Mouse (Mus musculus): ENCODE measurements around the gene Col13a1. TPM values are rescaled to one million over a fixed set of nuclear protein-coding genes. Genes with fewer than 3 reads are reported as not detected.
A peak's percentile ranks its signal among the peaks of the same experiment; 100 is the strongest.

Col13a1 gene
- polyA plus RNA-seq, 1 experiment from 2014 or later: 6.2 TPM

DNA sequence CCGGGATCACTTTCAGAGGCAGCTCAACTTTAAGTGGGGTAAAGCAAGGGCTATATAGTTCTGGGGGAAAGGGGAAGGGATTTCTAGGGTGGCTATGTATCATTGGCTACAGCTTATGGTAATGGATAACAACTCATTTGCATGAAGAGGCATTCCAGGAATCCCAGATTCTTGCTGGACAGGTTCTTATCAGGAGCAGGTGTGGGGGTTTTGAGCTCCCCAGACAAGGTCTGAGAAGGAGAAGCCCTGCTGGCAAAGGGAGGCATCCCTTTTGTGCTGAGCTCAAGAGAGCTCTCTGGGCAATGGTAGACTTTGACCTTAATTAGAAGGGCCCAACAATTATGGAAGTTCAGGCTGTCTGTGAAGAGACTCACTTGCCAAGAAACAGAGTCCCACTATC is 21.3 kb upstream of the Col13a1 start:
- H3K9me3 ChIP-seq (replicated peaks): no peaks in the 10 kb centered on the region
- H3K27me3 ChIP-seq: 0 out of 2 replicates have a peak, but pooled peaks cover 3% of the 10 kb centered on the region
- no peak overlapping the region for H3K4me2 ChIP-seq
- no peaks in the 10 kb centered on the region for H3K4me1 ChIP-seq (replicated peaks)
- H3K4me3 ChIP-seq: no peak overlapping the region
- WGBS: 79% methylated on average over 1 of the region's 1 CpGs
- no peak overlapping the region for H3K27ac ChIP-seq
- no peak overlapping the region for H3K9ac ChIP-seq
- ATAC-seq (replicated peaks; ENCODE audit: insufficient number of reproducible peaks, insufficient read depth, low FRiP score, low read depth): no peak
- no peaks in the 10 kb centered on the region for H3K36me3 ChIP-seq

GRCm38 (mm10) chr10:61999766-62000165 is 20.9 kb upstream of the Col13a1 start:
- Histone ChIP-seq H3K36me3 (no peaks in the 10 kb centered on the region), H3K4me1 (replicated peaks) (no peaks in the 10 kb centered on the region), H3K9ac (no peak overlapping the region), H3K27me3 (0 out of 2 replicates have a peak, but pooled peaks cover 3% of the 10 kb centered on the region), H3K4me2 (no peak overlapping the region), H3K4me3 (no peak overlapping the region), H3K9me3 (replicated peaks) (no peaks in the 10 kb centered on the region), H3K27ac (no peak overlapping the region)
- WGBS: 74% methylated on average over 1 of the region's 1 CpGs
- no peak for ATAC-seq (replicated peaks; ENCODE audit: insufficient number of reproducible peaks, insufficient read depth, low FRiP score, low read depth)

DNA sequence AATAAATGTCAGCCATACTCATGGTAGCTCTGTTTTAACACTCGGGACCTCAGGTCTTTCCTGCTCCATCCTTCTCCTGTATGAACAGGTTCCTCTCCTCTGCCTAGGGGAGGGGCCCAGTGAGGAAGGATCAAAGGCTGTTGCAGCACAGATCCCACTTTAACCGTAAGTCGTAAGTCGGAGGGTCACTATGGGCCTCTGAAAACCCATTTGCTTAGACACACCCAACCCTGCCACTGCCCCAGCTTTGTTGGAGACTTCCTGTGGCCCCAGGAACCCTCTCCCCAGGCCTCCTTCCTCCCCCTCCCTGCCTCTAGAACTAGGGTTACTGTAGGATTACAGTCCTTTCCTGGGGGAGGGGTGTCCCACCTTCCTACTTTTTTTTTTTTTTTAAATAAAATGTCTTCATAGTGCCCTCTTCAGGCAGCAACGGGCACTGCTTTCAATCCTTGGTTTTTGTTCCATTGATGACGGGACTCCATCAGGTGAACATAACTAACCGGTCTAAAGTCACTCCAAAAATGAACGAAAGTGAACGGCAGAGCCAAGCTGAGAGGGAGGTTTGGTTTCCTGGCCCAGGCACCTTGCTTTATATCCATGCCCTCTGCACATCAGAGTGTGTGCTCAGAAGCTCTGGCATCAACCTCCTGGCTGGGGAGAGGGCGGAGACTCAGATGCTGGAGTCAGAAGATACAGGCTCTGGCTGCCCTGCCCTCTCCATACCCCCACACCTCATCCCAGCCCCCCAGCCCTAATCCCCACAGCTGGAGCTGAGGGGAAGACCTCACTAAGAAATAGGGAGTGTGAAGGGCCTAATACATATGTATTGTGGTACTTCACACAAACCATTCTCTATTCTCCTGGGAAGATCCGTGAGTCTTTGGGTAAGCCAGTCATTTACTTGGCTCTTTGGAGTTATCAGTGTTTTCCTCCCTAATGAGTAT is 12.8 kb upstream of the Col13a1 start:
- 22% methylated on average over 11 of the region's 11 CpGs for WGBS
- Histone ChIP-seq H3K36me3 (no peaks in the 10 kb centered on the region), H3K4me3 (no peak overlapping the region), H3K9ac (no peak overlapping the region), H3K4me1 (replicated peaks) (no peaks in the 10 kb centered on the region), H3K9me3 (replicated peaks) (no peaks in the 10 kb centered on the region), H3K4me2 (no peak overlapping the region), H3K27me3 (0 out of 2 replicates have a peak, but pooled peaks cover 8% of the 10 kb centered on the region), H3K27ac (no peak overlapping the region)
- no peak for ATAC-seq (replicated peaks; ENCODE audit: insufficient number of reproducible peaks, insufficient read depth, low FRiP score, low read depth)

DNA sequence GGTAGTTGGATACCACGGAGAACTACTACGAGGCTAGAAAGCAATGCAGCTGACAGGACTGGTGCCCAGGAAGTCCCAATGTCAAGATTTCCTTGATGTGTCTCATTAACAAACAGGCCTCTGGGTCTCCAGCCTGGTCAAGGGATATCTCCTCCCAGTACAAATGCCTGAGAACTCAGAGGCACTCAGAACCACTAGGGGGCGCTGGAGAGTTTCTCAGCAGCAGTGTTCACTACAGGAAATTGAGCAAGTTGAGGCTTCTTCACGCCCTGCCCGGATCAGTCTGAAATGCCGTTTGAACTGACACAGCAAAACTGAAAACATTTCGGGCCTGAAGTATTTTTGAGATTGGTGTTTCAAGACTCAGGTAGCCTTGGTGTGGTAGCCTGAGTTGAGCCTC is 1.5 kb upstream of the Col13a1 start:
- Histone ChIP-seq H3K4me3 (no peak overlapping the region), H3K27me3 (peaks cover 45% of the 10 kb centered on the region), H3K9ac (no peak overlapping the region), H3K4me2 (no peak overlapping the region), H3K27ac (no peak overlapping the region), H3K36me3 (no peaks in the 10 kb centered on the region), H3K4me1 (replicated peaks) (peaks cover 39% of the 10 kb centered on the region), H3K9me3 (replicated peaks) (no peaks in the 10 kb centered on the region)
- ATAC-seq (replicated peaks; ENCODE audit: insufficient number of reproducible peaks, insufficient read depth, low FRiP score, low read depth): no peak
- under 1% methylated on average over 7 of the region's 7 CpGs for WGBS

- Histone ChIP-seq H3K27ac (peak overlapping the region; percentile 39; the same call in 1 of the 2 replicates), H3K27me3 (peaks cover 49% of the 10 kb centered on the region), H3K36me3 (no peaks in the 10 kb centered on the region), H3K4me3 (peak overlapping the region; percentile 54), H3K4me1 (replicated peaks) (peaks cover 39% of the 10 kb centered on the region), H3K9ac (peak overlapping the region; percentile 52), H3K9me3 (replicated peaks) (no peaks in the 10 kb centered on the region), H3K4me2 (peak overlapping the region; percentile 98)
- peak; percentile 12; the same call in 1 of the 2 replicates for ATAC-seq (replicated peaks; ENCODE audit: insufficient number of reproducible peaks, insufficient read depth, low FRiP score, low read depth)
- under 1% methylated on average over 65 of the region's 65 CpGs for whole genome bisulfite sequencing
Observed at GRCm38 (mm10) chr10:61978112-61978865, 619 bp downstream of the Col13a1 start.

GRCm38 (mm10) chr10:61977392-61978096 is 1.4 kb downstream of the Col13a1 start:
- ATAC-seq (replicated peaks; ENCODE audit: insufficient number of reproducible peaks, insufficient read depth, low FRiP score, low read depth): no peak
- H3K27me3 ChIP-seq: peaks cover 49% of the 10 kb centered on the region
- no peaks in the 10 kb centered on the region for H3K36me3 ChIP-seq
- H3K4me2 ChIP-seq: peak overlapping the region; percentile 98
- peak overlapping the region; percentile 54 for H3K4me3 ChIP-seq
- WGBS: 5% methylated on average over 18 of the region's 18 CpGs
- H3K27ac ChIP-seq: 0 out of 2 replicates have a peak overlapping the region, but pooled peaks have one; percentile 39
- peaks cover 39% of the 10 kb centered on the region for H3K4me1 ChIP-seq (replicated peaks)
- H3K9me3 ChIP-seq (replicated peaks): no peaks in the 10 kb centered on the region
- peak overlapping the region; percentile 52 for H3K9ac ChIP-seq

DNA sequence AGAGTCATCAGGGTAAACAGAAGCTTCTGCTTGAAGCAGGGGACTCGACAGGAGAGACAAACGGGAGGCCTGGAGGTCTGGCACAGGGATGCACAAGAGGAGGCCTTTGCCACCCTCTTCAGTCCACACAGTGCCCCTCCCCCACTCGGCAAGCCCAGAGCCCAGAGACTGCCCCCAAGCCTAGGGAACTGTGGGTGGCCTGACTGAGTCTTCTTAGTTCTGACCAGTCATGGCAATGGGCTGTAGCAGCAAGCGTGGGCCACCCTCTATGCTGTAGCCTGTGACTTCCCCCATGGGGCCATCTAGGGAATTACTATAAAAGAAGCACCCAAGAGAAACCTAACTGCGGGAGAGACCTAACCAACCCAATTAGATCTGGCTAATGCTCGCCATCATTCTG is 1.9 kb downstream of the Col13a1 start:
- Histone ChIP-seq H3K4me2 (peak overlapping the region; percentile 98), H3K27me3 (peaks cover 49% of the 10 kb centered on the region), H3K27ac (no peak overlapping the region), H3K4me1 (replicated peaks) (peaks cover 42% of the 10 kb centered on the region), H3K9ac (no peak overlapping the region), H3K36me3 (no peaks in the 10 kb centered on the region), H3K9me3 (replicated peaks) (no peaks in the 10 kb centered on the region), H3K4me3 (peak overlapping the region; percentile 54)
- ATAC-seq (replicated peaks; ENCODE audit: insufficient number of reproducible peaks, insufficient read depth, low FRiP score, low read depth): peak; percentile 44; the same call in 1 of the 2 replicates
- 21% methylated on average over 6 of the region's 6 CpGs for WGBS

GRCm38 (mm10) chr10:61974581-61974980 is 4.3 kb downstream of the Col13a1 start:
- 92% methylated on average over 2 of the region's 2 CpGs for WGBS
- Histone ChIP-seq H3K27me3 (peaks cover 39% of the 10 kb centered on the region), H3K9me3 (replicated peaks) (no peaks in the 10 kb centered on the region), H3K4me2 (no peak overlapping the region), H3K27ac (no peak overlapping the region), H3K9ac (no peak overlapping the region), H3K4me1 (replicated peaks) (peaks cover 45% of the 10 kb centered on the region), H3K36me3 (no peaks in the 10 kb centered on the region), H3K4me3 (no peak overlapping the region)
- no peak for ATAC-seq (replicated peaks; ENCODE audit: insufficient number of reproducible peaks, insufficient read depth, low FRiP score, low read depth)

GRCm38 (mm10) chr10:61972041-61972440 is 6.9 kb downstream of the Col13a1 start:
- no peak overlapping the region for H3K27ac ChIP-seq
- no peak for ATAC-seq (replicated peaks; ENCODE audit: insufficient number of reproducible peaks, insufficient read depth, low FRiP score, low read depth)
- no peaks in the 10 kb centered on the region for H3K36me3 ChIP-seq
- H3K4me2 ChIP-seq: no peak overlapping the region
- no peak overlapping the region for H3K9ac ChIP-seq
- WGBS: 26% methylated on average over 4 of the region's 4 CpGs
- H3K4me3 ChIP-seq: no peak overlapping the region
- peaks cover 16% of the 10 kb centered on the region for H3K27me3 ChIP-seq
- no peaks in the 10 kb centered on the region for H3K9me3 ChIP-seq (replicated peaks)
- H3K4me1 ChIP-seq (replicated peaks): peaks cover 39% of the 10 kb centered on the region

DNA sequence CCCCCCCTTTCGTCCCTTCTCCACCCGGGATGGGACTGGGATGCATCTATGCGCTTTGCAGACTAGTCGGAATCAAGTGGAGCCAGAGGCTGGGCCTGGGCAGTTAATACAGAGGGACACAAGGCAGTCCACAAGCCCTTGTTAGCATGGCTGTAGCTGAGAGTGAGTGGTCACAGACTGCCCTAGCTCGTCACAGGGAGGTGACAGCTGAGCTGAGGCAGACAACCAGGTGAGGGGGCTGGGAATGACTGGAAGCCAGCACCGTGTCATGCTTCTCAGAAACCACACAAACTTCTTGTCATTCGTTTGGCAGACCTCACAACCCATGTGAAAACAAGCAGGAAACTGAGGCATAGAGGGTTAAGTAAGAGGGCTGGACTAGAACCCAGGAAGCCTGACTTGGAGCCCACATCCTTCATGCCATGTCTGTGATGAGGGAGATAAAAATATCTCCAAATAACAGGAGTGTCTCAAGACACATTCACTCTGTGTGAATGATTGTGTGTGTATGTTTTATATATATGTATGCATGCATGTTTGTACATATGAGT is 10.8 kb downstream of the Col13a1 start:
- Histone ChIP-seq H3K4me2 (no peak overlapping the region), H3K4me3 (no peak overlapping the region), H3K27me3 (no peaks in the 10 kb centered on the region), H3K36me3 (no peaks in the 10 kb centered on the region), H3K4me1 (replicated peaks) (peaks cover 47% of the 10 kb centered on the region), H3K9ac (no peak overlapping the region), H3K27ac (0 out of 2 replicates have a peak overlapping the region, but pooled peaks have one; percentile 3), H3K9me3 (replicated peaks) (no peaks in the 10 kb centered on the region)
- WGBS: 35% methylated on average over 7 of the region's 7 CpGs
- ATAC-seq (replicated peaks; ENCODE audit: insufficient number of reproducible peaks, insufficient read depth, low FRiP score, low read depth): peak; percentile 39; the same call in 1 of the 2 replicates

Data from heart, embryonic 15.5 days (tissue).